Mouse (Mus musculus): ENCODE measurements around the gene 4921504E06Rik.

- TF ChIP-seq POLR2A (IDR thresholded peaks at IDR 0.05; ENCODE audit: insufficient read length, low read depth) (no peak), POLR2AphosphoS2 (IDR thresholded peaks at IDR 0.05; ENCODE audit: insufficient read length, low read depth) (no peak), E2F4 (IDR thresholded peaks at IDR 0.05; ENCODE audit: insufficient read depth) (no peak)
Observed at GRCm38 (mm10) chr2:19452531-19453055, 101.1 kb downstream of the 4921504E06Rik start.

All from myocyte (in vitro differentiated cells).